Mouse (Mus musculus): ENCODE measurements around the gene Umad1. TPM values are rescaled to one million over a fixed set of nuclear protein-coding genes. Genes with fewer than 3 reads are reported as not detected.

The Umad1 gene
- polyA plus RNA-seq, 1 experiment from 2014 or later: 18.0 TPM

GRCm38 (mm10) chr6:8405844-8406243, 146.8 kb downstream of the Umad1 start:
- DNase-seq (ENCODE audit: low spot score): no peak
- Histone ChIP-seq H3K27me3 (ENCODE audit: control insufficient read depth, insufficient read depth, low read length) (no peaks in the 10 kb centered on the region), H3K9me3 (ENCODE audit: control insufficient read depth, low read length) (no peaks in the 10 kb centered on the region), H3K4me1 (ENCODE audit: control insufficient read depth, insufficient read depth, low read length) (no peaks in the 10 kb centered on the region), H3K36me3 (ENCODE audit: control insufficient read depth, insufficient read depth, low read length) (no peaks in the 10 kb centered on the region), H3K4me3 (ENCODE audit: low read depth, low read length) (no peak overlapping the region), H3K9ac (ENCODE audit: low read length) (no peak overlapping the region), H3K27ac (replicated peaks; ENCODE audit: low read depth, low read length) (no peak overlapping the region), H3K4me2 (ENCODE audit: low read depth, severe bottlenecking) (no peak overlapping the region)
- ATAC-seq (ENCODE audit: insufficient number of reproducible peaks, low FRiP score, low TSS enrichment, low read depth): no peak
- WGBS: 93% methylated on average over 5 of the region's 5 CpGs

DNA sequence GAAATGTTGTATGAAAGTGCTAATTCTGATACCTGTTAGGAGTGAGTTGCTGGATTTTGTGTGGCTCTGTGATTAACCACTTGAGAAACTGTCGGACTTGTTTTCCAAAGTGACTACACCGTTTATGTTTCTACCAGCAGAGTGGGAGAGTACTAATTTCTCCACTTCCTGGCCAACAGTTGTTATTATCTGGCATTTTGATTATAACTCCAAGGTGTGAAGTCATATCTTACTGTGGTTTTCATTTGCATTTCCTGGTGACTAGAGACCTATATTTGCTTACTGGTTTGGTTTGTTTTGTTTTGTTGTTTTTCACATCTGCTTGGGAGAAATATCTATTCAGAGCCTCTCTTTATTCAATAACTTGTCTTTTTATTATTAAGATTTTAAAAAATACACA, 149.2 kb downstream of the Umad1 start:
- no peaks in the 10 kb centered on the region for H3K36me3 ChIP-seq (ENCODE audit: control insufficient read depth, insufficient read depth, low read length)
- no peaks in the 10 kb centered on the region for H3K27me3 ChIP-seq (ENCODE audit: control insufficient read depth, insufficient read depth, low read length)
- ATAC-seq (ENCODE audit: insufficient number of reproducible peaks, low FRiP score, low TSS enrichment, low read depth) (no peak), DNase-seq (ENCODE audit: low spot score) (no peak)
- H3K4me3 ChIP-seq (ENCODE audit: low read depth, low read length): no peak overlapping the region
- no peaks in the 10 kb centered on the region for H3K4me1 ChIP-seq (ENCODE audit: control insufficient read depth, insufficient read depth, low read length)
- WGBS: 82% methylated on average over 2 of the region's 2 CpGs
- H3K4me2 ChIP-seq (ENCODE audit: low read depth, severe bottlenecking): no peak overlapping the region
- H3K9me3 ChIP-seq (ENCODE audit: control insufficient read depth, low read length): no peaks in the 10 kb centered on the region
- H3K9ac ChIP-seq (ENCODE audit: low read length): no peak overlapping the region
- no peak overlapping the region for H3K27ac ChIP-seq (replicated peaks; ENCODE audit: low read depth, low read length)

DNA sequence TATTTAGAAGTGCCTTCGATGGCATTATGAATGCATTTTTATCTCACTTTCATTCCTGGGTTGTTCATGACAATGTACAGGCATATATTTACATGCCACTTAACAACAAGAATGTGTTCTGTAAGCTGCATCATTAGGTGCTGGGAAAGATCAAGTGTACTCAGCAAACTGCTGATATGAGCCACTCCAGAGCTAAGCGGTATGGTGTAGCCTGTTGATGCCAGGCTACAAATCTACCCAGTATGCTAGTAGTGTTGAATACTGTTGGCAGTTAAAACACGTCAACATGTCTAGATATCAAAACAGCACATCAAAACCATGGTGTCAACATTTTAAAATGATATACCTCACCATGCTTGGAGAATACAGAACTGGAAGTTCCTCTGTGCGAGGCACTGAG, 150.8 kb downstream of the Umad1 start:
- DNase-seq (ENCODE audit: low spot score) (no peak), ATAC-seq (ENCODE audit: insufficient number of reproducible peaks, low FRiP score, low TSS enrichment, low read depth) (no peak)
- H3K27ac ChIP-seq (replicated peaks; ENCODE audit: low read depth, low read length): no peak overlapping the region
- H3K27me3 ChIP-seq (ENCODE audit: control insufficient read depth, insufficient read depth, low read length): no peaks in the 10 kb centered on the region
- no peaks in the 10 kb centered on the region for H3K9me3 ChIP-seq (ENCODE audit: control insufficient read depth, low read length)
- H3K4me1 ChIP-seq (ENCODE audit: control insufficient read depth, insufficient read depth, low read length): no peaks in the 10 kb centered on the region
- no peak overlapping the region for H3K4me3 ChIP-seq (ENCODE audit: low read depth, low read length)
- 88% methylated on average over 4 of the region's 4 CpGs for WGBS
- no peaks in the 10 kb centered on the region for H3K36me3 ChIP-seq (ENCODE audit: control insufficient read depth, insufficient read depth, low read length)
- H3K9ac ChIP-seq (ENCODE audit: low read length): no peak overlapping the region
- H3K4me2 ChIP-seq (ENCODE audit: low read depth, severe bottlenecking): no peak overlapping the region

DNA sequence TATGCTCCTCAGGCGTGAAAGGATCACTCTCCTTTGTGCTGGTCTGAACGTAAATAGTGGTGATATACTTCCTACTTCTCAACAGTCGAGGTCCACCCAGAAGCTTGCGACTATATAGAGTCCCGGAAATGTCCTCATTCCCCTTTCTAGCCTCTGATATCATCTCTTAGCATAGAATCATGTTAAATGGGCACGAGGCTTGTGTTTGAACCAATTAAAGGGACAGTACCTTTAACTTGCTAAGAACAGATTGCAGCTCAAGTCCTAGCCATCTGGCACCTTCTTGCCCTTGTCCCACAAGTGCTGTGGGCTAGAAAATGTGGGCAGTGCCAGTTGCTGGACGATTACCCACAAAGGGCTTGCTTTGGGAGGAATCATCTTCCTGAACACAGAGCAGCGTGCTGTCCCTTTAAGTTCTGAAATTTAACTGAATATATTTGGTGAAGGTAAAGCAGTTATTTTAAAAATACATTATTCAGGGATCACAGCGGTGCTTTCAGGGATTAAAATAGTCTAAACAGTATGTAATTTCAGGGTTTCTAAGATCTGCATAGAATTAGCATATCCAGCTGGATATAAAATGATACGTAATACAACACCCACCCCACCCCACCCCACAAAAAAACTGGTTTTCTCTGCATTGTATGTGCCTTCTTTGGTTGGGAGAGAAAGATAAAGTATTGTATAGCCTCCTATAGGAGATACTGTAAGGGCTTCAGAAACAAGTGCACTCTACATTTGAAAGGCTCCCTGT, 153.9 kb downstream of the Umad1 start:
- Histone ChIP-seq H3K4me1 (ENCODE audit: control insufficient read depth, insufficient read depth, low read length) (no peaks in the 10 kb centered on the region), H3K27me3 (ENCODE audit: control insufficient read depth, insufficient read depth, low read length) (no peaks in the 10 kb centered on the region), H3K4me2 (ENCODE audit: low read depth, severe bottlenecking) (no peak overlapping the region), H3K9me3 (ENCODE audit: control insufficient read depth, low read length) (no peaks in the 10 kb centered on the region), H3K36me3 (ENCODE audit: control insufficient read depth, insufficient read depth, low read length) (no peaks in the 10 kb centered on the region), H3K4me3 (ENCODE audit: low read depth, low read length) (no peak overlapping the region), H3K27ac (replicated peaks; ENCODE audit: low read depth, low read length) (no peak overlapping the region), H3K9ac (ENCODE audit: low read length) (no peak overlapping the region)
- DNase-seq (ENCODE audit: low spot score): peak; percentile 14
- ATAC-seq (ENCODE audit: insufficient number of reproducible peaks, low FRiP score, low TSS enrichment, low read depth): no peak
- 79% methylated on average over 10 of the region's 10 CpGs for WGBS

DNA sequence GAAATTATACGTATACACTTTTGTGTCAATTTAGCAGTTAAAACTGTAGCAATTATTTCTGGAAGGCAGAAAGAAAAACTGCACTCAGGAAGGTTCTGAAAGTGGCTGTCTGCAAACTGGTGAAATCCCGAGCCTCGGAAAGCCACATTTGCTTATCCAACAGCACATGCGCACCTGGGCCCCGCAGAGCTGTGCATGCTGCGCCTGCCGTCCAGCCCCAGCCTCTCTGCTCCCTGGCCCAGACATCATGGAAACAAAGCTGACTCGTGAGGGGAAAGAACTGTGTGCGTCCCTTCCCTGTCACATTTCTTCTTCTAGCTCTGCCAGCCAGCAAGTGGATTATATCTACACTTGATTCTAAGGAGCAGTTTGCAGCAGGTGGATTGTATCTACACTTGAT, 154.9 kb downstream of the Umad1 start:
- Histone ChIP-seq H3K4me3 (ENCODE audit: low read depth, low read length) (no peak overlapping the region), H3K36me3 (ENCODE audit: control insufficient read depth, insufficient read depth, low read length) (no peaks in the 10 kb centered on the region), H3K9me3 (ENCODE audit: control insufficient read depth, low read length) (no peaks in the 10 kb centered on the region), H3K27ac (replicated peaks; ENCODE audit: low read depth, low read length) (no peak overlapping the region), H3K4me2 (ENCODE audit: low read depth, severe bottlenecking) (no peak overlapping the region), H3K27me3 (ENCODE audit: control insufficient read depth, insufficient read depth, low read length) (no peaks in the 10 kb centered on the region), H3K4me1 (ENCODE audit: control insufficient read depth, insufficient read depth, low read length) (no peaks in the 10 kb centered on the region), H3K9ac (ENCODE audit: low read length) (no peak overlapping the region)
- ATAC-seq (ENCODE audit: insufficient number of reproducible peaks, low FRiP score, low TSS enrichment, low read depth) (no peak), DNase-seq (ENCODE audit: low spot score) (no peak)
- WGBS: 75% methylated on average over 9 of the region's 9 CpGs

- DNase-seq (ENCODE audit: low spot score) (no peak), ATAC-seq (ENCODE audit: insufficient number of reproducible peaks, low FRiP score, low TSS enrichment, low read depth) (no peak)
- H3K9me3 ChIP-seq (ENCODE audit: control insufficient read depth, low read length): no peaks in the 10 kb centered on the region
- WGBS: 92% methylated on average over 5 of the region's 5 CpGs
- H3K27ac ChIP-seq (replicated peaks; ENCODE audit: low read depth, low read length): no peak overlapping the region
- peaks cover 2% of the 10 kb centered on the region; the same call in 1 of the 2 replicates for H3K4me1 ChIP-seq (ENCODE audit: control insufficient read depth, insufficient read depth, low read length)
- no peak overlapping the region for H3K4me2 ChIP-seq (ENCODE audit: low read depth, severe bottlenecking)
- no peaks in the 10 kb centered on the region for H3K36me3 ChIP-seq (ENCODE audit: control insufficient read depth, insufficient read depth, low read length)
- no peaks in the 10 kb centered on the region for H3K27me3 ChIP-seq (ENCODE audit: control insufficient read depth, insufficient read depth, low read length)
- no peak overlapping the region for H3K9ac ChIP-seq (ENCODE audit: low read length)
- no peak overlapping the region for H3K4me3 ChIP-seq (ENCODE audit: low read depth, low read length)
Measured at GRCm38 (mm10) chr6:8415823-8416222, 156.7 kb downstream of the Umad1 start.

GRCm38 (mm10) chr6:8416802-8417569, 157.9 kb downstream of the Umad1 start:
- WGBS: 79% methylated on average over 8 of the region's 8 CpGs
- Histone ChIP-seq H3K27me3 (ENCODE audit: control insufficient read depth, insufficient read depth, low read length) (no peaks in the 10 kb centered on the region), H3K4me3 (ENCODE audit: low read depth, low read length) (no peak overlapping the region), H3K9me3 (ENCODE audit: control insufficient read depth, low read length) (no peaks in the 10 kb centered on the region), H3K9ac (ENCODE audit: low read length) (no peak overlapping the region), H3K4me2 (ENCODE audit: low read depth, severe bottlenecking) (no peak overlapping the region), H3K36me3 (ENCODE audit: control insufficient read depth, insufficient read depth, low read length) (no peaks in the 10 kb centered on the region), H3K27ac (replicated peaks; ENCODE audit: low read depth, low read length) (no peak overlapping the region), H3K4me1 (ENCODE audit: control insufficient read depth, insufficient read depth, low read length) (peaks cover 4% of the 10 kb centered on the region; the same call in 1 of the 2 replicates)
- no peak for DNase-seq (ENCODE audit: low spot score)
- no peak for ATAC-seq (ENCODE audit: insufficient number of reproducible peaks, low FRiP score, low TSS enrichment, low read depth)

GRCm38 (mm10) chr6:8419485-8420186, 160.5 kb downstream of the Umad1 start:
- no peaks in the 10 kb centered on the region for H3K27me3 ChIP-seq (ENCODE audit: control insufficient read depth, insufficient read depth, low read length)
- H3K27ac ChIP-seq (replicated peaks; ENCODE audit: low read depth, low read length): no peak overlapping the region
- 65% methylated on average over 4 of the region's 4 CpGs for WGBS
- DNase-seq (ENCODE audit: low spot score) (no peak), ATAC-seq (ENCODE audit: insufficient number of reproducible peaks, low FRiP score, low TSS enrichment, low read depth) (no peak)
- no peak overlapping the region for H3K4me2 ChIP-seq (ENCODE audit: low read depth, severe bottlenecking)
- no peaks in the 10 kb centered on the region for H3K36me3 ChIP-seq (ENCODE audit: control insufficient read depth, insufficient read depth, low read length)
- no peaks in the 10 kb centered on the region for H3K9me3 ChIP-seq (ENCODE audit: control insufficient read depth, low read length)
- H3K4me3 ChIP-seq (ENCODE audit: low read depth, low read length): no peak overlapping the region
- H3K9ac ChIP-seq (ENCODE audit: low read length): no peak overlapping the region
- H3K4me1 ChIP-seq (ENCODE audit: control insufficient read depth, insufficient read depth, low read length): peaks cover 4% of the 10 kb centered on the region; the same call in 1 of the 2 replicates

All from limb, embryonic 11.5 days (tissue).